Mouse (Mus musculus) hindbrain, embryonic 15.5 days (tissue): Measurements from ENCODE around the gene 1700008O03Rik. TPM values are rescaled to one million over a fixed set of nuclear protein-coding genes. Genes with fewer than 3 reads are reported as not detected.
A peak's percentile ranks its signal among the peaks of the same experiment; 100 is the strongest.

Experiments used
- ATAC-seq: fragments of 200-750 bp; cut with Nextera tagmentation; 2 replicates; pipeline ENCODE4 v1.8.0; 2017; ENCODE audit warnings: low read depth, moderate number of reproducible peaks, moderate TSS enrichment; ENCODE audit not compliant: low FRiP score
- H3K27ac ChIP-seq: fragments of 300-500 bp; sonication (generic); replicated peaks from 2 replicates; pipeline ENCODE4 v1.5.1; 2015; ENCODE audit warnings: mild to moderate bottlenecking, inconsistent platforms
- H3K27me3 ChIP-seq: fragments of 300-500 bp; sonication (generic); 2 replicates; pipeline ENCODE4 v1.6.1; 2015; ENCODE audit warnings: control low read depth, inconsistent platforms
- H3K36me3 ChIP-seq: fragments of 300-500 bp; sonication (generic); 2 replicates; pipeline ENCODE4 v1.6.1; 2015; ENCODE audit warnings: control low read depth, inconsistent platforms
- H3K4me1 ChIP-seq: fragments of 300-500 bp; sonication (generic); replicated peaks from 2 replicates; pipeline ENCODE4 v1.6.1; 2015; ENCODE audit warnings: control low read depth, inconsistent platforms
- H3K4me2 ChIP-seq: fragments of 300-500 bp; sonication (generic); 2 replicates; pipeline ENCODE4 v1.6.1; 2015; ENCODE audit warnings: moderate library complexity, mild to moderate bottlenecking, inconsistent platforms
- H3K4me3 ChIP-seq: fragments of 300-500 bp; sonication (generic); 2 replicates; pipeline ENCODE4 v1.5.1; 2015; ENCODE audit warnings: mild to moderate bottlenecking, inconsistent platforms
- H3K9ac ChIP-seq: fragments of 300-500 bp; sonication (generic); 2 replicates; pipeline ENCODE4 v1.6.1; 2015; ENCODE audit warnings: inconsistent platforms
- H3K9me3 ChIP-seq: fragments of 300-500 bp; sonication (generic); 2 replicates; pipeline ENCODE4 v1.6.1; 2016; ENCODE audit warnings: control low read depth, inconsistent platforms
- WGBS: fragments of 180-500 bp; shearing (Covaris S2); methylation state at CpG from one replicate; pipeline ENCODE4 v1.1.7; 2015; 5-methylcytosine and 5-hydroxymethylcytosine counted together
- polyA plus RNA-seq: library from polyadenylated mRNA; unstranded; fragments of >200 nt; fragmentation: Nextera tagmentation; extraction: Ambion mirVana; gene quantifications from 2 replicates; pipeline ENCODE4 v1.2.1, GENCODE M21; 2015

1700008O03Rik gene
- polyA plus RNA-seq, 1 experiment from 2014 or later: 2.8 TPM

GRCm38 (mm10) chr7:44405346-44406014, 19.9 kb upstream of the 1700008O03Rik start:
- Histone ChIP-seq H3K36me3 (no peaks in the 10 kb centered on the region), H3K4me1 (peaks cover 10% of the 10 kb centered on the region), H3K27ac (peak overlapping the region; percentile 93), H3K27me3 (no peaks in the 10 kb centered on the region), H3K4me3 (peak overlapping the region; percentile 46), H3K9me3 (no peaks in the 10 kb centered on the region), H3K9ac (peak overlapping the region; percentile 46), H3K4me2 (peak overlapping the region; percentile 71)
- WGBS: 1% methylated on average over 27 of the region's 27 CpGs
- peak; percentile 98 for ATAC-seq

GRCm38 (mm10) chr7:44401673-44402072, 16.1 kb upstream of the 1700008O03Rik start:
- Histone ChIP-seq H3K27me3 (no peaks in the 10 kb centered on the region), H3K4me1 (peaks cover 10% of the 10 kb centered on the region), H3K27ac (no peak overlapping the region), H3K4me2 (no peak overlapping the region), H3K9ac (no peak overlapping the region), H3K9me3 (no peaks in the 10 kb centered on the region), H3K36me3 (no peaks in the 10 kb centered on the region), H3K4me3 (no peak overlapping the region)
- no peak for ATAC-seq
- WGBS: 88% methylated on average over 6 of the region's 6 CpGs

- H3K9me3 ChIP-seq: no peaks in the 10 kb centered on the region
- no peaks in the 10 kb centered on the region for H3K4me1 ChIP-seq
- H3K36me3 ChIP-seq: no peaks in the 10 kb centered on the region
- H3K27ac ChIP-seq: no peak overlapping the region
- ATAC-seq: peak; percentile 61
- 21% methylated on average over 3 of the region's 3 CpGs for WGBS
- no peak overlapping the region for H3K4me3 ChIP-seq
- H3K9ac ChIP-seq: no peak overlapping the region
- H3K27me3 ChIP-seq: no peaks in the 10 kb centered on the region
- no peak overlapping the region for H3K4me2 ChIP-seq
Measured at GRCm38 (mm10) chr7:44398570-44398969, 12.9 kb upstream of the 1700008O03Rik start.

- 91% methylated on average over 17 of the region's 17 CpGs for WGBS
Measured at GRCm38 (mm10) chr7:44393284-44393683, 7.7 kb upstream of the 1700008O03Rik start.

GRCm38 (mm10) chr7:44392341-44392740, 6.7 kb upstream of the 1700008O03Rik start:
- H3K36me3 ChIP-seq: no peaks in the 10 kb centered on the region
- no peak for ATAC-seq
- WGBS: 87% methylated on average over 14 of the region's 14 CpGs

More at GRCm38 (mm10) chr7:44393284-44393683, 7.7 kb upstream of the 1700008O03Rik start:
- Histone ChIP-seq H3K27me3 (no peaks in the 10 kb centered on the region), H3K9ac (no peak overlapping the region), H3K4me3 (no peak overlapping the region), H3K36me3 (no peaks in the 10 kb centered on the region), H3K27ac (no peak overlapping the region), H3K4me1 (no peaks in the 10 kb centered on the region), H3K9me3 (no peaks in the 10 kb centered on the region), H3K4me2 (no peak overlapping the region)
- no peak for ATAC-seq

GRCm38 (mm10) chr7:44391831-44392230, 6.2 kb upstream of the 1700008O03Rik start:
- H3K27me3 ChIP-seq: no peaks in the 10 kb centered on the region
- 85% methylated on average over 4 of the region's 4 CpGs for WGBS

More at GRCm38 (mm10) chr7:44392341-44392740, 6.7 kb upstream of the 1700008O03Rik start:
- Histone ChIP-seq H3K27ac (no peak overlapping the region), H3K4me2 (no peak overlapping the region), H3K4me1 (no peaks in the 10 kb centered on the region), H3K9ac (no peak overlapping the region), H3K27me3 (no peaks in the 10 kb centered on the region), H3K9me3 (no peaks in the 10 kb centered on the region), H3K4me3 (no peak overlapping the region)

GRCm38 (mm10) chr7:44384716-44385059, 932 bp downstream of the 1700008O03Rik start:
- H3K36me3 ChIP-seq: no peaks in the 10 kb centered on the region
- H3K4me3 ChIP-seq: peak overlapping the region; percentile 67
- H3K9me3 ChIP-seq: no peaks in the 10 kb centered on the region
- peak; percentile 74 for ATAC-seq
- H3K27ac ChIP-seq: peak overlapping the region; percentile 78
- H3K9ac ChIP-seq: peak overlapping the region; percentile 73
- peaks cover 25% of the 10 kb centered on the region; the same call in 1 of the 2 replicates for H3K4me1 ChIP-seq
- 3% methylated on average over 11 of the region's 17 CpGs for WGBS
- H3K4me2 ChIP-seq: peak overlapping the region; percentile 93
- H3K27me3 ChIP-seq: no peaks in the 10 kb centered on the region

More at GRCm38 (mm10) chr7:44391831-44392230, 6.2 kb upstream of the 1700008O03Rik start:
- Histone ChIP-seq H3K9me3 (no peaks in the 10 kb centered on the region), H3K9ac (no peak overlapping the region), H3K4me3 (no peak overlapping the region), H3K27ac (no peak overlapping the region), H3K4me2 (no peak overlapping the region), H3K36me3 (no peaks in the 10 kb centered on the region), H3K4me1 (no peaks in the 10 kb centered on the region)
- ATAC-seq: no peak

GRCm38 (mm10) chr7:44383980-44384715, 1.5 kb downstream of the 1700008O03Rik start, which contains the start of gene Syt3:
Syt3 (plus strand) TSS chr7:44384102.
- 1% methylated on average over 27 of the region's 33 CpGs for WGBS
- H3K4me3 ChIP-seq: peak within 1 kb of the TSS; percentile 67
- peak within 1 kb of the TSS; percentile 78 for H3K27ac ChIP-seq
- no peaks in the 10 kb centered on the region for H3K9me3 ChIP-seq
- H3K4me2 ChIP-seq: peak within 1 kb of the TSS; percentile 93
- ATAC-seq: peak; percentile 91
- H3K4me1 ChIP-seq: peaks cover 25% of the 10 kb centered on the region; the same call in 1 of the 2 replicates
- peak within 1 kb of the TSS; percentile 73 for H3K9ac ChIP-seq
- H3K27me3 ChIP-seq: no peaks in the 10 kb centered on the region
- H3K36me3 ChIP-seq: no peaks in the 10 kb centered on the region

GRCm38 (mm10) chr7:44382541-44382940, 3.1 kb downstream of the 1700008O03Rik start:
- peaks cover 25% of the 10 kb centered on the region; the same call in 1 of the 2 replicates for H3K4me1 ChIP-seq
- no peaks in the 10 kb centered on the region for H3K9me3 ChIP-seq
- H3K9ac ChIP-seq: no peak overlapping the region
- no peaks in the 10 kb centered on the region for H3K36me3 ChIP-seq
- 46% methylated on average over 12 of the region's 12 CpGs for WGBS
- ATAC-seq: peak; percentile 33; the same call in 1 of the 2 replicates
- H3K27me3 ChIP-seq: no peaks in the 10 kb centered on the region
- no peak overlapping the region for H3K4me3 ChIP-seq
- H3K27ac ChIP-seq: peak overlapping the region; percentile 78
- peak overlapping the region; percentile 18; the same call in 1 of the 2 replicates for H3K4me2 ChIP-seq

- Histone ChIP-seq H3K36me3 (no peaks in the 10 kb centered on the region), H3K4me3 (no peak overlapping the region), H3K9ac (no peak overlapping the region), H3K27ac (no peak overlapping the region), H3K9me3 (no peaks in the 10 kb centered on the region), H3K4me2 (no peak overlapping the region), H3K27me3 (no peaks in the 10 kb centered on the region), H3K4me1 (peaks cover 20% of the 10 kb centered on the region)
- 40% methylated on average over 4 of the region's 4 CpGs for WGBS
- ATAC-seq: no peak
Measured at GRCm38 (mm10) chr7:44378290-44378689, 7.3 kb downstream of the 1700008O03Rik start.

- WGBS: 47% methylated on average over 3 of the region's 3 CpGs
- no peaks in the 10 kb centered on the region for H3K36me3 ChIP-seq
- no peak overlapping the region for H3K4me2 ChIP-seq
Measured at GRCm38 (mm10) chr7:44375793-44376192, 9.8 kb downstream of the 1700008O03Rik start.

GRCm38 (mm10) chr7:44375207-44375606, 10.4 kb downstream of the 1700008O03Rik start:
- peak overlapping the region; percentile 79 for H3K27ac ChIP-seq

More at GRCm38 (mm10) chr7:44375793-44376192, 9.8 kb downstream of the 1700008O03Rik start:
- Histone ChIP-seq H3K4me3 (no peak overlapping the region), H3K9me3 (no peaks in the 10 kb centered on the region), H3K9ac (no peak overlapping the region), H3K4me1 (peaks cover 14% of the 10 kb centered on the region), H3K27ac (no peak overlapping the region), H3K27me3 (no peaks in the 10 kb centered on the region)
- ATAC-seq: no peak

More at GRCm38 (mm10) chr7:44375207-44375606, 10.4 kb downstream of the 1700008O03Rik start:
- Histone ChIP-seq H3K36me3 (no peaks in the 10 kb centered on the region), H3K4me2 (peak overlapping the region; percentile 82), H3K4me1 (peaks cover 14% of the 10 kb centered on the region), H3K4me3 (peak overlapping the region; percentile 52), H3K9me3 (no peaks in the 10 kb centered on the region), H3K27me3 (no peaks in the 10 kb centered on the region), H3K9ac (peak overlapping the region; percentile 53; the same call in 1 of the 2 replicates)
- WGBS: 5% methylated on average over 10 of the region's 10 CpGs
- no peak for ATAC-seq
